Mouse (Mus musculus) testis, adult 2 months (tissue): ENCODE measurements around the gene Rnf121.

ENCODE experiments used
- CTCF ChIP-seq: fragments of 200-500 bp; IDR thresholded peaks from 2 replicates; pipeline ENCODE4 v1.5.1; 2012; ENCODE audit warnings: low read depth, mild to moderate bottlenecking, inconsistent platforms, low read length, moderate library complexity; ENCODE audit not compliant: control insufficient read depth, insufficient read depth, insufficient replicate concordance
- POLR2A ChIP-seq: fragments of 200-500 bp; IDR thresholded peaks from 2 replicates; pipeline ENCODE4 v1.6.1; 2012; ENCODE audit warnings: low read depth, mild to moderate bottlenecking, inconsistent platforms, low read length, moderate library complexity; ENCODE audit not compliant: control insufficient read depth

- TF ChIP-seq POLR2A (no peak), CTCF (no peak)
Measured at GRCm38 (mm10) chr7:102063891-102064290, 1.4 kb downstream of the Rnf121 start.
